Mouse (Mus musculus) hindbrain, embryonic 16.5 days (tissue): ENCODE results near the gene Zic2. TPM values are rescaled to one million over a fixed set of nuclear protein-coding genes. Genes with fewer than 3 reads are reported as not detected.
A peak's percentile ranks its signal among the peaks of the same experiment; 100 is the strongest.
"Not testable (repeated sequence)": the region's sequence is repeated elsewhere in the genome, so short reads cannot be mapped to it uniquely, and the experiment has no call there.

ENCODE experiments used
- ATAC-seq: fragments of 200-750 bp; cut with Nextera tagmentation; 2 replicates; pipeline ENCODE4 v1.8.0; 2017; ENCODE audit warnings: moderate TSS enrichment, moderate library complexity
- H3K27ac ChIP-seq: fragments of 300-500 bp; sonication (generic); 2 replicates; pipeline ENCODE4 v1.5.1; 2014; ENCODE audit warnings: low read depth, mild to moderate bottlenecking, control low read depth, low read length, moderate library complexity
- H3K27me3 ChIP-seq: fragments of 300-500 bp; sonication (generic); replicated peaks from 2 replicates; pipeline ENCODE4 v1.6.1; 2014; ENCODE audit warnings: low read length; ENCODE audit not compliant: control insufficient read depth, insufficient read depth
- H3K36me3 ChIP-seq: fragments of 300-500 bp; sonication (generic); 2 replicates; pipeline ENCODE4 v1.6.1; 2014; ENCODE audit warnings: mild to moderate bottlenecking, low read length, moderate library complexity, mixed read lengths; ENCODE audit not compliant: control insufficient read depth, insufficient read depth
- H3K4me1 ChIP-seq: fragments of 300-500 bp; sonication (generic); 2 replicates; pipeline ENCODE4 v1.6.1; 2014; ENCODE audit warnings: low read depth, low read length; ENCODE audit not compliant: control insufficient read depth, insufficient read depth
- H3K4me2 ChIP-seq: fragments of 300-500 bp; sonication (generic); 2 replicates; pipeline ENCODE4 v1.6.1; 2014; ENCODE audit warnings: mild to moderate bottlenecking, low read length, control low read depth, moderate library complexity
- H3K4me3 ChIP-seq: fragments of 300-500 bp; sonication (generic); 2 replicates; pipeline ENCODE4 v1.5.1; 2014; ENCODE audit warnings: mild to moderate bottlenecking, low read length, control low read depth, moderate library complexity
- H3K9ac ChIP-seq: fragments of 300-500 bp; sonication (generic); 2 replicates; pipeline ENCODE4 v1.6.1; 2014; ENCODE audit warnings: low read depth, mild to moderate bottlenecking, control low read depth, low read length, moderate library complexity
- H3K9me3 ChIP-seq: fragments of 300-500 bp; sonication (generic); 2 replicates; pipeline ENCODE4 v1.6.1; 2014; ENCODE audit warnings: mild to moderate bottlenecking, low read length, moderate library complexity; ENCODE audit not compliant: control insufficient read depth
- WGBS: fragments of 180-500 bp; shearing (Covaris S2); extraction: QIAGEN DNeasy Blood & Tissue Kit; methylation state at CpG from one replicate; pipeline ENCODE4 v1.1.7; 2014; 5-methylcytosine and 5-hydroxymethylcytosine counted together
- polyA plus RNA-seq: library from polyadenylated mRNA; unstranded; fragments of >200 nt; fragmentation: Nextera tagmentation; extraction: Ambion mirVana; gene quantifications from 2 replicates; pipeline ENCODE4 v1.2.1, GENCODE M21; 2015

The Zic2 gene
- polyA plus RNA-seq, 1 experiment from 2014 or later = 7.3 TPM

DNA sequence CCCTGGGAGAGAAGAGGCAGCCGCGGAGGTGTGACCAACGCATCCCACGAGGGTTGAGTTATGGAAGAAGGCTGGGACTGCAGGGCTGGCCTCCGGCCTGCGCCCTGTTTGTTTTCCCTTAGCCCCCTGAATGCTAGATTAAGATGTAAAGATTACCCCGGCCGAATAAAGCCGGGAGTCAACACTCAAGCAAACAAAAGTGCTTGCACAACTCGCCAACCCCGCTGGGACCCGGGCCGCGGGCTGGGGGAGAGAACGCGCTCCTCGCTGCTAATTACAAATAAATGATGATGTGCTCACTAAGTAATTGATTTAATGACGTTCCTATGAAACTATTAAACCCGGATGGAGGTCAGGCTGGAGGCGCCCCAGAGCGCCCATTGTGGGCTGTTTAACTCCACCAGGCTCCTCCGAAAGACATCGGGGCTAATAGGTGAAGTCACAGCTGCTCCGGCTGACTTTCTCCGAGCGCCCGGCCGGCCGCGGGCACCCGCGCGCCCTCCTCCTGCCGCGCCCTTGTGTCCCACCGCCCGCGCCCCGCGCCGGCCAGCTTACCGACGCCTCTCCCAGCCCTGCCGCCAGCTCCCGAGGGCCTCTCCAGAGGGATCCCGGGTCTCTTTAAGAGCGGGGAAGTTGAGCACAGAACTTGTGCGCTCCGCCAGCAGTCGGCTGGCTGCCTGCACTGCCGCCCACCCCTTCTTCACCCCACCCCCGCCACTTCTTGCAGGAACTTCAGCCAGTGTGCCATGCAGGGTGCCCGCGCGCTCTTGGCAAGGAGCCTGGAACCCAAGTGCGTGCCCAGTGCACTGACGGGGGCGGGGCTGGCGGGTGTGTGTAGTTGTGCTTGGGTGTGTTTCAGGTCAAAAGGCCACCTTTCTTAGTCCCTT, 24.5 kb upstream of the Zic2 start, which contains the start of gene Gm5089:
Gm5089 (minus strand) TSS at position 620 of the 887 bp plus-strand sequence.
- peak; percentile 60 for ATAC-seq
- H3K27ac ChIP-seq = peak within 1 kb of the TSS; percentile 85
- H3K9ac ChIP-seq = peak within 1 kb of the TSS; percentile 69
- peaks cover 32% of the 10 kb centered on the region for H3K27me3 ChIP-seq
- under 1% methylated on average over 59 of the region's 59 CpGs for WGBS
- H3K4me3 ChIP-seq = peak within 1 kb of the TSS; percentile 47
- H3K4me2 ChIP-seq = peak within 1 kb of the TSS; percentile 63
- no peaks in the 10 kb centered on the region for H3K36me3 ChIP-seq
- H3K4me1 ChIP-seq = peaks cover 31% of the 10 kb centered on the region
- no peaks in the 10 kb centered on the region for H3K9me3 ChIP-seq

DNA sequence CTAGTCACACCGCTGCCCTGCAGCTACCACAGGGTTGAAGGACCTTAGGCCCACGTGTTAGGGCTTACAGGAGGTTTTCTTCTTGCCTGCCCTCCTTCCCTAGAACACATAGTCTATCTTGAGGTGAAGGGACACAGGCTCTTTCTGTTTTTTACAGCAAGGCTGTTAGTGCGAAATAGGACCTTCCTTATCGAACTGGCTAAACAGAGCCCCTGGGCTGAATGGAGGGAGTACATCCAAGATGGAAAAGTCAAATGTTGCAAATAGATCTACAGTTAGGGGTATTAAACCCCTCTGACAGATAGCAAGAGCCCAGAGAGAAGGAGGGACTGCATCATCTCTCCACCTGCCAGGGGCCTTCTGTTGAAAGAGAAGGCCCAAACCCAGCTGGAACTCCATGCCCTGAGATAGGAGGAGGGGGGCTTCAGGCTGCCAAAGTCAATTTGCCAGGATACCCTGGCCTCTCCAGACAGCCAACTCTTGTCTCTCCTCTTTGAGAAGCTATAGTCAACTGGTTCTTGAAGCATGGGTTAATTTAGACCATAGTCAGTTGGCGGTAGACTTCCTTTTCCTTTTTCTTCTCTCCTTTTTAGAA, 23.6 kb upstream of the Zic2 start:
- WGBS = 56% methylated on average over 5 of the region's 5 CpGs
- H3K36me3 ChIP-seq = no peaks in the 10 kb centered on the region
- peaks cover 31% of the 10 kb centered on the region for H3K4me1 ChIP-seq
- ATAC-seq = no peak
- H3K4me3 ChIP-seq = peak overlapping the region; percentile 47; the same call in 1 of the 2 replicates
- H3K27me3 ChIP-seq = peaks cover 32% of the 10 kb centered on the region
- no peak overlapping the region for H3K9ac ChIP-seq
- H3K9me3 ChIP-seq = no peaks in the 10 kb centered on the region
- peak overlapping the region; percentile 85 for H3K27ac ChIP-seq
- peak overlapping the region; percentile 63 for H3K4me2 ChIP-seq

DNA sequence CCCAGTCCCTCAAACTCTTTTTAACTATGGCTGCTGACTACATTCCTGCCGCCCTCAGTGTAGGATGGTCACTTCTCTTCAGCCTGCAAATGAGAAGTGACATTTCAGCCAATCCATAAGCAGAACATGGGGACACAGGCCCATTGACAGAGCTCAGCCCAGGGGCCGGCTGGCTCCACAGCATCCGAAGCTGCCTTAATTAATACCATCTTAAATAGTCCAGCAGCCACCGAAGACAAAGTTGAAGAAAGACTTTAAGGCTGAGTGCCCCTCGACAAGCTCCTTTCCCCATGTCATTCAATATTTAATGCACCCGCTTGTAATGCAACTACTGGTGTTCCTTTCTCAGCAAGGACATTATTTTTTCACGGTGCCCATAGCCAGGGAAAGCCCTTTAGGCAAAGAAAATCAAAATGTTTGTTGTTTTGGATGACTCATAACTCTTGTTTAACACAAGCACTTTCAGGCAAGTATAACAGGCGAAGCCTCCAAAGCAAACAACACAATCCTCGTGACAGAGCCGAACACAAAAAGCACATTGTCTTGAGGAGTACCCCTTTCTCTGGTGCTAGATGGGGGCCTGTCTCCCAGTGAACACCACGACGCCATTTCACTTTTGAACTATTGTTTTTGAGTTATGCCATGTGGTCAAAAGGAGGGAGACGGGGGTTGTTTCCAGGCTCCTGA, 22.4 kb upstream of the Zic2 start:
- peak overlapping the region; percentile 75 for H3K27ac ChIP-seq
- no peak overlapping the region for H3K4me3 ChIP-seq
- H3K4me1 ChIP-seq = peaks cover 31% of the 10 kb centered on the region
- H3K36me3 ChIP-seq = no peaks in the 10 kb centered on the region
- H3K9ac ChIP-seq = no peak overlapping the region; the same call in 1 of the 2 replicates
- H3K9me3 ChIP-seq = no peaks in the 10 kb centered on the region
- H3K27me3 ChIP-seq = peaks cover 29% of the 10 kb centered on the region
- H3K4me2 ChIP-seq = peak overlapping the region; percentile 41
- WGBS = 10% methylated on average over 13 of the region's 13 CpGs
- peak; percentile 21; the same call in 1 of the 2 replicates for ATAC-seq

DNA sequence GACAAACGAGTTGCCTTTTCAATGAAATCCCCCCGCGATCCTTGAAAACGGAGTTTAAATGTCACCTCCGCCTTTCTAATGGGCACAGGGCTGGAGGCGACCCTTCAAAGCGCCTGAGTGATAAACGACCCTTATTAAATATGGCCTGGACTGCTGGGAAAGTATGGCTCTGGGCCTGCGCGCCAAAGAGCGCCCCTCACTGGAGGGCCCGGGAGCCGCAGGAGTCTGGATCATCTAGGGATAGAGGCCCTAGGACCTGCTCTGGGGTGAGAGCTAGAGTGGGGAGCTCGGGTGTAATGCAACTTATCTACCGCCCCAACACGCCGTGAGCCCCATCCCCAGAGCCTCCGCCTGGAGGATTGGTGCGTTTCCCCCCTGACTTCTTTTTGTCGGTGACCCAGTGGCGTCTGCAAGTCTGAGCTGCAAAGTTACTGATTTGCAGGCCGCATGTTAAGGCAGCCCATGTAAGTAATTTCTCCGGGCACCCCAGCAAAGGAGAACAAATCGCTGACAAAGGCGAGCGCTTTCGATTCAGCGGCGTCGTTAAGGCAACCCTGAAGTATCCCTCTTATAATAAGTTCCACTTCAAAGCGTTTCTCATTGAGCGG, 21.7 kb upstream of the Zic2 start:
- Histone ChIP-seq H3K27me3 (peaks cover 29% of the 10 kb centered on the region), H3K36me3 (no peaks in the 10 kb centered on the region), H3K9me3 (no peaks in the 10 kb centered on the region), H3K4me1 (peaks cover 31% of the 10 kb centered on the region), H3K9ac (peak overlapping the region; percentile 5; the same call in 1 of the 2 replicates), H3K4me2 (peak overlapping the region; percentile 41), H3K27ac (peak overlapping the region; percentile 75), H3K4me3 (peak overlapping the region; percentile 1; the same call in 1 of the 2 replicates)
- 3% methylated on average over 32 of the region's 32 CpGs for WGBS
- ATAC-seq = peak; percentile 69

DNA sequence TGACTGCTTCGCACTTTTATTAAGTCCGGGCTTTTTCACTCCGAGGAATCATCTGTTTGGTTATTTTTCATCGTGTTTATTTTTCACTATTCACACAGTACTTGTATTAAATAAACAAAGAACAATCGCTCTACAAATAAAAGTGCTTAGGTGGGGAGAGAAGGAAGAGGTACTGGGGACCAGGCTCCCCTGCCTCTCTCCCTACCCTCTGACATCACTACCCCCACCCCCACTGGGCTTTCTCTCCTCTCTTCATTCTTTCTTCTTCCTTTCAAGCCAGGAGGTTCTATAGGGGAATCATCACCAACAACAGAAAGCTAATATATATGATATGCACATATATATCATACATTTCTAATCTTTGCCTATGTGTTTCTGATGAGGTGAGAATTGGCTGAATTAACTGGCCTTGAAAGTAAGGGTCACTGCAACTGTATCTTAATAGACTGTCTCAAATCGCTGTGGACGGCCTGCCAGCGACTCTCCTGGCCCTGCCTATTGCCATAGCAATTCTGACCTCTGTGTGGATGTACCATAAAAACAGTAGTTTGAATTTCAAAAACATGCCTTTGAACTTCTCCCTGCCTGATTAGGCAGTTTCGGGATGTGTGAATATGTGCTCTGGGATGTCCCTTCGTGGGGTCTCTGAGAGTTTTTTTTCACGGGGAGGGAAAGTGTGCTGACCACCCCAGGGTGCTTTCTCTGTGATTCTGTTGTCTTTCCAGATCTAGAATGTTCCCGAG, 21.1 kb upstream of the Zic2 start:
- H3K9me3 ChIP-seq = no peaks in the 10 kb centered on the region
- no peak for ATAC-seq
- H3K27me3 ChIP-seq = peaks cover 29% of the 10 kb centered on the region
- H3K4me3 ChIP-seq = no peak overlapping the region
- H3K9ac ChIP-seq = no peak overlapping the region
- WGBS = 8% methylated on average over 12 of the region's 12 CpGs
- H3K27ac ChIP-seq = peak overlapping the region; percentile 75
- H3K4me1 ChIP-seq = peaks cover 31% of the 10 kb centered on the region
- no peaks in the 10 kb centered on the region for H3K36me3 ChIP-seq
- peak overlapping the region; percentile 41 for H3K4me2 ChIP-seq

DNA sequence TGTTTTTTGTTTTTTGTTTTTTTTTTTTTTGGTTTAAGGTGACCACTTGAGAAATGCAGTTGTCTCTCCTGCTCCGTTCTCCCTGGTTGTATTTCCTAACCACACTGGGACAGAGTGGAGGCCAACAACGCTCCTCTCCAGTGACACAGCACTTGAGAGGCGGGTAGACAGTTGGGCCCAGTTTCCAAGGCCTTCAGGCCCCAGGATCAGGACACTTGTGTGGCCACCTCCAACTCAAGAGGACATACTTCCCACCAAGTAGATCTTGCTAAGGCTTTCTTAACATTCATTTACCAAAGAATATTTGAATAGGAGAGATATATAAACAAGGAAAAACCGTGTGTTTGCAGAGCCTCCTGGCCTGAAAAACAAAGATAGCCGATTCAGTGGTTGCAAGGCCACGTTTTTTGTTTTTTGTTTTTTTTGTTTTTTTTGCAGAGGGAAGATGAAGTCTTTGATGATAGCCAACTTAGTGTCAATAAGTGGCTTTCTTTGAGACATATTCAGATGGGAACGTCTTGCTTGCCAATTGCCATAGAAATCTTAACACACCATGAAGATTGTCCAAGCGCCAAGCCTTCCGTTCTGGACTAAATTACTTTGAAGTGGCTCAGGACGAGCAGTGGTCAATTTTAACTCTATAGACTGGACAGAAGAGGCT, 20.2 kb upstream of the Zic2 start:
- H3K9ac ChIP-seq = no peak overlapping the region
- no peak overlapping the region for H3K4me3 ChIP-seq
- no peak overlapping the region for H3K4me2 ChIP-seq
- H3K27me3 ChIP-seq = peaks cover 27% of the 10 kb centered on the region
- peak overlapping the region; percentile 75; the same call in 1 of the 2 replicates for H3K27ac ChIP-seq
- H3K9me3 ChIP-seq = no peaks in the 10 kb centered on the region
- no peak for ATAC-seq
- H3K36me3 ChIP-seq = no peaks in the 10 kb centered on the region
- WGBS = 33% methylated on average over 10 of the region's 10 CpGs
- peaks cover 30% of the 10 kb centered on the region for H3K4me1 ChIP-seq

DNA sequence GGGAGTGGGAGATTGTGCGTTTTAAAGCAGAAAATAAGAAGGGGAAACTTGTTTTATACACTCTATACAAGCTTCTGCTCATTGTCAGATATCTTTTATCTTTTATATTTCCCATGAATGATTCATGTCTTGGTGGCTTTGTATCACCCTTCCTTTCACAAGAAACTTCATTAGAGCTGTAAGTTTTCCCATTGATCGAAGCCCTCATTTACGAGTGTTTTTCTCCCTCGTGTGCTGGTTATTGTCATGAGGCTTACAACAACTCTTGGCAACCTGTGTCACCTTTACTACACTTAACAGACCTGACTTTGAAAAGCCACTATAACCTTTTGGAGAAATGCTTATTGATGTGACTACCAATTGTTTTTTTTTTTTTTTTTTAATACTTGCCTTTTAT, 19.7 kb upstream of the Zic2 start:
- H3K9me3 ChIP-seq = no peaks in the 10 kb centered on the region
- WGBS = 35% methylated on average over 4 of the region's 4 CpGs
- peaks cover 25% of the 10 kb centered on the region for H3K4me1 ChIP-seq
- peak overlapping the region; percentile 63 for H3K27ac ChIP-seq
- H3K4me3 ChIP-seq = no peak overlapping the region
- peaks cover 27% of the 10 kb centered on the region for H3K27me3 ChIP-seq
- no peaks in the 10 kb centered on the region for H3K36me3 ChIP-seq
- no peak for ATAC-seq
- H3K4me2 ChIP-seq = no peak overlapping the region
- H3K9ac ChIP-seq = no peak overlapping the region

DNA sequence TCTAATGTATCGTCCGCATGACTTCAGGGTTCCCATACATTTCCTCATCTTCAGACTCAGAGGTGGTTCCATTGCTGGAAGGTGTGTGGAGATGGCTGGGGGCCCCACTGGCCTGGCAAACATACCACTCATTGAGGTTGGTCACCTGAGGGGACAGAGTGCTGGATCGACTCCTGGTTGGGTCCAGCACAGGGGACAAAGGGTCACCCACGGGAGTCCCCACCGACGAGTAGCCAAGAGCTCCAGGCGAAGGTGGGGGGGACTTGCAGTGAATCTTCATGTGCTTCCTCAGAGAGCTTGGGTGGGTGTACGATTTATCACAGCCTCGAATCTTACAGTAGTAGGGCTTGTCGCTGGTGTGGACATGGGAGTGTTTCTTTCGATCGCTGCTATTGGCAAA, 15.9 kb upstream of the Zic2 start:
- H3K9ac ChIP-seq, H3K9me3 ChIP-seq, ATAC-seq, H3K4me1 ChIP-seq, H3K27ac ChIP-seq, H3K36me3 ChIP-seq: not testable (repeated sequence)
- peaks cover 11% of the 10 kb centered on the region for H3K27me3 ChIP-seq
- peak overlapping the region; percentile 20; the same call in 1 of the 2 replicates for H3K4me3 ChIP-seq
- H3K4me2 ChIP-seq = peak overlapping the region; percentile 31
- WGBS = 56% methylated on average over 2 of the region's 12 CpGs
